Mouse (Mus musculus) liver, adult 2 months (tissue): ENCODE results near the gene Ptges3l.

Experiments used
- CTCF ChIP-seq: fragments of 200-500 bp; IDR thresholded peaks from 2 replicates; pipeline ENCODE4 v1.5.1; 2011; ENCODE audit warnings: low read depth, low read length, control low read depth
- POLR2A ChIP-seq: fragments of 200-500 bp; IDR thresholded peaks from 2 replicates; pipeline ENCODE4 v1.6.1; 2011; ENCODE audit warnings: low read length, control low read depth; ENCODE audit not compliant: insufficient read depth; ENCODE audit errors: extremely low read depth

- TF ChIP-seq CTCF = no peak
- TF ChIP-seq POLR2A = no peak
Measured at GRCm38 (mm10) chr11:101474298-101474697, 49.2 kb upstream of the Ptges3l start.
